In the genomic region with DNA sequence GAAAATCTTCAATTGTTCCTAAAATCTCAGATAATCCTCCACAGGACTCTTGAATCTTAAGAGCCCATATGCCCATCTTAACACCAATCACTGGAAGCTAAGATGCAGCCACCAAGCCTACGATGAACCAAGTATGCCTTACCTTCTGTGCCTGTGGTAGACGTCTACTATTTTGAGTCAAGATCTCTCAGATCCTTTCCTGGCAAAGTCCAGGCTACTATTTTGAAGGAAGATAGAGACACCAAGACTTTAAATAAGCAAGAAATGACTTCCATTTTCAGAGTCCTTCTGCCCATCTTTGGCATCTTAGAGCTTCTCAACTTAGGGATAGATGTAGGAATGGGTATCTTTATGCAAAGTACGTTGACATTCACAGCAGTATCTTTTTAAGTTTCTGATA, we compare ENCODE assay signal across 21 mouse cellular contexts.
"Had no signal": no experiment of that assay in that cellular context is flagged by ENCODE, and none has a peak within 500 bp of the region (broad histone marks: within the 10 kb centered on the region; RNA-seq: fewer than 3 reads in every experiment).

No protein-coding gene starts in this region.

- H3K9ac ChIP-seq: heart, embryonic 12.5 days; hindbrain, embryonic 12.5 days; hindbrain, embryonic 14.5 days; intestine, embryonic 15.5 days; limb, embryonic 12.5 days; liver, embryonic 13.5 days had no signal

- H3K4me3 ChIP-seq: heart, embryonic 10.5 days; heart, embryonic 12.5 days; hindbrain, embryonic 10.5 days; hindbrain, embryonic 12.5 days; intestine, embryonic 15.5 days; layer of hippocampus, adult 2 months; limb, embryonic 10.5 days; limb, embryonic 12.5 days; liver, embryonic 13.5 days had no signal

- H3K27ac ChIP-seq: heart, embryonic 10.5 days; hindbrain, embryonic 10.5 days; hindbrain, embryonic 12.5 days; hindbrain, embryonic 14.5 days; intestine, embryonic 15.5 days; layer of hippocampus, adult 2 months; limb, embryonic 10.5 days; limb, embryonic 12.5 days; liver, embryonic 13.5 days had no signal

- DNase-seq: gastrocnemius, postnatal 14 days; gastrocnemius, postnatal 36 days; heart, adult 11 months; heart, postnatal 10 days; heart, postnatal 4 days; kidney, adult 18-20 months; kidney, adult 8-10 months; kidney, postnatal 10 days; kidney, postnatal 25 days; kidney, postnatal 4 days; liver; liver, embryonic 13.5 days had no signal

- H3K4me1 ChIP-seq: heart, embryonic 10.5 days; heart, embryonic 12.5 days; intestine, embryonic 15.5 days; liver, embryonic 13.5 days had no signal

- H3K36me3 ChIP-seq: heart, embryonic 10.5 days; heart, embryonic 12.5 days; hindbrain, embryonic 10.5 days; hindbrain, embryonic 12.5 days; intestine, embryonic 15.5 days; limb, embryonic 10.5 days; limb, embryonic 12.5 days; liver, embryonic 13.5 days had no signal

- H3K27me3 ChIP-seq: heart, embryonic 12.5 days; hindbrain, embryonic 12.5 days; intestine, embryonic 15.5 days; limb, embryonic 12.5 days; liver, embryonic 13.5 days had no signal
